Mouse (Mus musculus): ENCODE results near the gene Gm10639. TPM values are rescaled to one million over a fixed set of nuclear protein-coding genes. Genes with fewer than 3 reads are reported as not detected.
"Not testable (repeated sequence)": the region's sequence is repeated elsewhere in the genome, so short reads cannot be mapped to it uniquely, and the experiment has no call there.

The Gm10639 gene
- polyA plus RNA-seq, 1 experiment from 2014 or later = not detected

- H3K36me3 ChIP-seq; H3K4me3 ChIP-seq; H3K9ac ChIP-seq; H3K4me2 ChIP-seq (replicated peaks); H3K9me3 ChIP-seq; H3K27me3 ChIP-seq; H3K27ac ChIP-seq; ATAC-seq (ENCODE audit: insufficient number of reproducible peaks, insufficient read depth, low FRiP score, low TSS enrichment); H3K4me1 ChIP-seq: not testable (repeated sequence)
- 85% methylated on average over 3 of the region's 3 CpGs for WGBS
These were observed 59.4 kb downstream of the Gm10639 start for GRCm38 (mm10) chr9:78349141-78349540.

- not testable (repeated sequence) for ATAC-seq (ENCODE audit: insufficient number of reproducible peaks, insufficient read depth, low FRiP score, low TSS enrichment); H3K9me3 ChIP-seq; H3K4me2 ChIP-seq (replicated peaks); H3K27ac ChIP-seq; H3K4me1 ChIP-seq; H3K4me3 ChIP-seq; H3K36me3 ChIP-seq; H3K27me3 ChIP-seq; H3K9ac ChIP-seq
These were observed 60.3 kb downstream of the Gm10639 start for GRCm38 (mm10) chr9:78350007-78350406.

GRCm38 (mm10) chr9:78351504-78352220 is 61.9 kb downstream of the Gm10639 start:
- Histone ChIP-seq H3K4me3 (no peak overlapping the region), H3K9me3 (no peaks in the 10 kb centered on the region), H3K36me3 (no peaks in the 10 kb centered on the region), H3K4me2 (replicated peaks) (no peak overlapping the region), H3K9ac (no peak overlapping the region), H3K27me3 (no peaks in the 10 kb centered on the region), H3K27ac (no peak overlapping the region), H3K4me1 (no peaks in the 10 kb centered on the region)
- 87% methylated on average over 6 of the region's 6 CpGs for WGBS
- no peak for ATAC-seq (ENCODE audit: insufficient number of reproducible peaks, insufficient read depth, low FRiP score, low TSS enrichment)

Other genes starting within 250 kb of the Gm10639 start
- gene Gcm1, start 238.0 kb upstream of the Gm10639 start, polyA plus RNA-seq (2016; fragmentation: Nextera tagmentation; extraction: Ambion mirVana) = 0.10 and 0.18 TPM in 2 replicates
- gene Fbxo9, start 180.9 kb upstream of the Gm10639 start, polyA plus RNA-seq (2016; fragmentation: Nextera tagmentation; extraction: Ambion mirVana) = 42.9 and 43.1 TPM in 2 replicates
- 32.0 and 33.1 TPM in 2 replicates for gene Ick, start 180.7 kb upstream of the Gm10639 start, polyA plus RNA-seq (2016; fragmentation: Nextera tagmentation; extraction: Ambion mirVana)
- 100.0 and 102 TPM in 2 replicates for gene Gsta4, start 107.1 kb upstream of the Gm10639 start, polyA plus RNA-seq (2016; fragmentation: Nextera tagmentation; extraction: Ambion mirVana)
- gene Gsta1, start 59.3 kb upstream of the Gm10639 start, polyA plus RNA-seq (2016; fragmentation: Nextera tagmentation; extraction: Ambion mirVana) = not detected in 2 replicates
- gene Gm3776, start 32.8 kb upstream of the Gm10639 start, polyA plus RNA-seq (2016; fragmentation: Nextera tagmentation; extraction: Ambion mirVana) = 0.19 TPM in 1 of 2 replicates, not detected in the other
- gene Omt2a, start 24.9 kb downstream of the Gm10639 start, polyA plus RNA-seq (2016; fragmentation: Nextera tagmentation; extraction: Ambion mirVana) = not detected in 2 replicates
- not detected in 2 replicates for gene Omt2b, start 37.7 kb downstream of the Gm10639 start, polyA plus RNA-seq (2016; fragmentation: Nextera tagmentation; extraction: Ambion mirVana)
- gene Gsta2, start 65.9 kb downstream of the Gm10639 start, polyA plus RNA-seq (2016; fragmentation: Nextera tagmentation; extraction: Ambion mirVana) = not detected in 2 replicates
- 0.37 and 0.66 TPM in 2 replicates for gene Dppa5a, start 78.3 kb downstream of the Gm10639 start, polyA plus RNA-seq (2016; fragmentation: Nextera tagmentation; extraction: Ambion mirVana)
- 2.2 TPM in 2 replicates for gene Ooep, start 88.8 kb downstream of the Gm10639 start, polyA plus RNA-seq (2016; fragmentation: Nextera tagmentation; extraction: Ambion mirVana)
- gene Ddx43, start 105.9 kb downstream of the Gm10639 start, polyA plus RNA-seq (2016; fragmentation: Nextera tagmentation; extraction: Ambion mirVana) = 0.19 and 0.33 TPM in 2 replicates
- gene Cgas, start 153.3 kb downstream of the Gm10639 start, polyA plus RNA-seq (2016; fragmentation: Nextera tagmentation; extraction: Ambion mirVana) = 1.7 and 2.1 TPM in 2 replicates
- 22.1 and 22.8 TPM in 2 replicates for gene Mto1, start 158.3 kb downstream of the Gm10639 start, polyA plus RNA-seq (2016; fragmentation: Nextera tagmentation; extraction: Ambion mirVana)
- gene Gm17324, start 158.9 kb downstream of the Gm10639 start, polyA plus RNA-seq (2016; fragmentation: Nextera tagmentation; extraction: Ambion mirVana) = 1.0 and 1.6 TPM in 2 replicates
- gene Eef1a1, start 199.2 kb downstream of the Gm10639 start, polyA plus RNA-seq (2016; fragmentation: Nextera tagmentation; extraction: Ambion mirVana) = 3,992 and 4,191 TPM in 2 replicates

Measured in embryonic facial prominence, embryonic 12.5 days (tissue).